Mouse (Mus musculus): ENCODE measurements around the gene Mfsd14b.

DNA sequence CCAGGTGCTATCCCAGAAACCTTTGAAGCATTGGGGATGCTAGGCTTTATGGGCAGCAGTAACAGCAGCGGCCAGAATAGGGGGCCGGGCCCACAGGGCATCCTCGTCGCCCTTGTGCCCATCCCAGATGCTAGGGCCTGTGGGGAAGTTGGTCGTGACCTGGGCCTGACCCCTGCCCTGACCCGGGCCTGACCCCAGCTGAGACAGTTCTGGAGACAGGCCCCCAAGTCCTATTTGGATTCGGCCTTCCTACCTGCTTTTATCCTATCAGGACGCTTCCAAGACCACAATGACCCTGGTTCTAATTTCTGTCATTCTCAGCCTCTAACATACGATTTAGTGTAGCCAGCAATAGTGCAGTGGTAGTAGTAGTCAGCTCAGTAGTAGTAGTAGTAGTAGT is 60.1 kb downstream of the Mfsd14b start, which contains the start of gene Prss47:
- TF ChIP-seq CTCF (IDR thresholded peaks at IDR 0.05; ENCODE audit: extremely low read depth, insufficient read length, insufficient replicate concordance, low read depth, low read length) (no peak), POLR2A (IDR thresholded peaks at IDR 0.05; ENCODE audit: low read depth, low read length) (no peak)
